Mouse (Mus musculus) bone marrow, adult 2 months (tissue): Measurements from ENCODE around the gene Dbx1. TPM values are rescaled to one million over a fixed set of nuclear protein-coding genes. Genes with fewer than 3 reads are reported as not detected.
A peak's percentile ranks its signal among the peaks of the same experiment; 100 is the strongest.

ENCODE experiments used
- H3K27ac ChIP-seq: fragments of 200-500 bp; 2 replicates; pipeline ENCODE4 v1.5.1; 2012; ENCODE audit warnings: low read depth, mild to moderate bottlenecking, control low read depth, inconsistent platforms, low read length; ENCODE audit not compliant: control insufficient read depth, poor library complexity, insufficient read depth
- H3K4me1 ChIP-seq: fragments of 200-500 bp; 2 replicates; pipeline ENCODE4 v1.6.1; 2011; ENCODE audit warnings: low read length; ENCODE audit not compliant: control insufficient read depth, insufficient read depth
- H3K4me3 ChIP-seq: fragments of 200-500 bp; replicated peaks from 2 replicates; pipeline ENCODE3; 2011; ENCODE audit warnings: mild to moderate bottlenecking, low read depth, low read length, control low read depth; ENCODE audit not compliant: control insufficient read depth
- CTCF ChIP-seq: fragments of 200-500 bp; IDR thresholded peaks from 2 replicates; pipeline ENCODE4 v1.5.1; 2011; ENCODE audit warnings: low read length, control low read depth; ENCODE audit not compliant: control insufficient read depth, insufficient read depth
- POLR2A ChIP-seq: fragments of 200-500 bp; IDR thresholded peaks from 2 replicates; pipeline ENCODE4 v1.6.1; 2011; ENCODE audit warnings: low read depth, mild to moderate bottlenecking, control low read depth, low read length, borderline replicate concordance; ENCODE audit not compliant: control insufficient read depth
- WGBS: fragments of 180-500 bp; shearing (Covaris S2); methylation state at CpG from one replicate; pipeline ENCODE4 v1.1.7; 2018; 5-methylcytosine and 5-hydroxymethylcytosine counted together
- polyA plus RNA-seq: library from polyadenylated mRNA; stranded (reverse); fragments of >200 nt; gene quantifications from 2 replicates; pipeline ENCODE4 v1.2.4, GENCODE M21; 2011; ENCODE audit warnings: low replicate concordance; ENCODE audit not compliant: missing spikeins, insufficient read depth, insufficient read length

Dbx1 gene
- polyA plus RNA-seq, 1 experiment = not detected

GRCm38 (mm10) chr7:49604965-49605795 lies 31.5 kb downstream of the Dbx1 start:
- H3K4me1 ChIP-seq = peaks cover 1% of the 10 kb centered on the region
- no peak overlapping the region for H3K4me3 ChIP-seq
- TF ChIP-seq CTCF (no peak), POLR2A (no peak)
- WGBS = 52% methylated on average over 15 of the region's 15 CpGs
- H3K27ac ChIP-seq = no peak overlapping the region

GRCm38 (mm10) chr7:49604244-49604643 lies 32.4 kb downstream of the Dbx1 start:
- H3K4me3 ChIP-seq = no peak overlapping the region
- WGBS = 83% methylated on average over 14 of the region's 14 CpGs
- peaks cover 1% of the 10 kb centered on the region for H3K4me1 ChIP-seq
- no peak for TF ChIP-seq POLR2A
- no peak overlapping the region for H3K27ac ChIP-seq

- Histone ChIP-seq H3K27ac (peak overlapping the region; percentile 83), H3K4me1 (peaks cover 3% of the 10 kb centered on the region), H3K4me3 (no peak overlapping the region)
- TF ChIP-seq POLR2A (no peak), CTCF (peak; percentile 91)
- WGBS = 5% methylated on average over 13 of the region's 13 CpGs
Observed at GRCm38 (mm10) chr7:49601191-49601975, 35.3 kb downstream of the Dbx1 start.

- 62% methylated on average over 3 of the region's 3 CpGs for WGBS
- Histone ChIP-seq H3K27ac (no peak overlapping the region), H3K4me3 (no peak overlapping the region), H3K4me1 (peaks cover 2% of the 10 kb centered on the region)
- TF ChIP-seq CTCF = no peak
Observed at GRCm38 (mm10) chr7:49599950-49600349, 36.7 kb downstream of the Dbx1 start.

GRCm38 (mm10) chr7:49598225-49598624 lies 38.4 kb downstream of the Dbx1 start:
- peaks cover 2% of the 10 kb centered on the region; the same call in 1 of the 2 replicates for H3K4me1 ChIP-seq
- WGBS = 84% methylated on average over 13 of the region's 13 CpGs

GRCm38 (mm10) chr7:49597776-49598175 lies 38.9 kb downstream of the Dbx1 start:
- no peak overlapping the region for H3K27ac ChIP-seq
- TF ChIP-seq POLR2A (no peak), CTCF (no peak)
- WGBS = 86% methylated on average over 3 of the region's 3 CpGs

More at GRCm38 (mm10) chr7:49598225-49598624, 38.4 kb downstream of the Dbx1 start:
- TF ChIP-seq CTCF = no peak
- no peak for TF ChIP-seq POLR2A
- Histone ChIP-seq H3K27ac (no peak overlapping the region), H3K4me3 (no peak overlapping the region)

GRCm38 (mm10) chr7:49589635-49590034 lies 47.0 kb downstream of the Dbx1 start:
- WGBS = 86% methylated on average over 8 of the region's 8 CpGs
- no peaks in the 10 kb centered on the region for H3K4me1 ChIP-seq
- TF ChIP-seq POLR2A (no peak), CTCF (no peak)
- H3K27ac ChIP-seq = no peak overlapping the region
- no peak overlapping the region for H3K4me3 ChIP-seq

More at GRCm38 (mm10) chr7:49597776-49598175, 38.9 kb downstream of the Dbx1 start:
- Histone ChIP-seq H3K4me1 (peaks cover 2% of the 10 kb centered on the region; the same call in 1 of the 2 replicates), H3K4me3 (no peak overlapping the region)

GRCm38 (mm10) chr7:49586530-49587120 lies 50.0 kb downstream of the Dbx1 start:
- TF ChIP-seq CTCF = no peak
- TF ChIP-seq POLR2A = no peak
- 86% methylated on average over 5 of the region's 5 CpGs for WGBS
- Histone ChIP-seq H3K4me3 (no peak overlapping the region), H3K4me1 (no peaks in the 10 kb centered on the region; the same call in 1 of the 2 replicates), H3K27ac (no peak overlapping the region)
